Mouse (Mus musculus) embryonic facial prominence, embryonic 14.5 days (tissue): ENCODE results near the gene Pde4c. TPM values are rescaled to one million over a fixed set of nuclear protein-coding genes. Genes with fewer than 3 reads are reported as not detected.

Experiments
- ATAC-seq: fragments of 200-750 bp; cut with Nextera tagmentation; 2 replicates; pipeline ENCODE4 v1.8.0; 2017; ENCODE audit warnings: low read depth, moderate number of reproducible peaks, moderate TSS enrichment
- DNase-seq: peaks from one replicate; pipeline ENCODE4 v3.0.0-alpha.2; 2015; ENCODE audit warnings: low spot score
- H3K27ac ChIP-seq: fragments of 300-500 bp; sonication (generic); replicated peaks from 2 replicates; pipeline ENCODE4 v1.5.1; 2014; ENCODE audit warnings: low read depth, mild to moderate bottlenecking, low read length, moderate library complexity
- H3K27me3 ChIP-seq: fragments of 300-500 bp; sonication (generic); replicated peaks from 2 replicates; pipeline ENCODE4 v1.6.1; 2014; ENCODE audit warnings: low read length; ENCODE audit not compliant: control insufficient read depth, insufficient read depth
- H3K36me3 ChIP-seq: fragments of 300-500 bp; sonication (generic); 2 replicates; pipeline ENCODE4 v1.6.1; 2014; ENCODE audit warnings: low read length, mixed read lengths; ENCODE audit not compliant: control insufficient read depth, insufficient read depth
- H3K4me1 ChIP-seq: fragments of 300-500 bp; sonication (generic); 2 replicates; pipeline ENCODE4 v1.6.1; 2014; ENCODE audit warnings: antibody characterized with exemption, low read length; ENCODE audit not compliant: control insufficient read depth, insufficient read depth
- H3K4me2 ChIP-seq: fragments of 300-500 bp; sonication (generic); 2 replicates; pipeline ENCODE4 v1.6.1; 2014; ENCODE audit warnings: low read depth, mild to moderate bottlenecking, low read length, moderate library complexity, mixed read lengths
- H3K4me3 ChIP-seq: fragments of 300-500 bp; sonication (generic); 2 replicates; pipeline ENCODE4 v1.5.1; 2014; ENCODE audit warnings: low read depth, mild to moderate bottlenecking, low read length
- H3K9ac ChIP-seq: fragments of 300-500 bp; sonication (generic); 2 replicates; pipeline ENCODE4 v1.6.1; 2014; ENCODE audit warnings: low read depth, mild to moderate bottlenecking, low read length, moderate library complexity, mixed read lengths
- H3K9me3 ChIP-seq: fragments of 300-500 bp; sonication (generic); 2 replicates; pipeline ENCODE4 v1.6.1; 2016; ENCODE audit warnings: low read length; ENCODE audit not compliant: control insufficient read depth
- WGBS: fragments of 180-500 bp; shearing (Covaris S2); extraction: QIAGEN DNeasy Blood & Tissue Kit; methylation state at CpG from one replicate; pipeline ENCODE4 v1.1.7; 2014; 5-methylcytosine and 5-hydroxymethylcytosine counted together
- polyA plus RNA-seq: library from polyadenylated mRNA; unstranded; fragments of >200 nt; fragmentation: Nextera tagmentation; extraction: Ambion mirVana; gene quantifications from 2 replicates; pipeline ENCODE4 v1.2.1, GENCODE M21; 2014

Gene Pde4c
- polyA plus RNA-seq, 1 experiment from 2014 or later: 0.22 TPM

GRCm38 (mm10) chr8:70756476-70757040 lies 33.0 kb downstream of the Pde4c start:
- ATAC-seq: no peak
- H3K36me3 ChIP-seq: peaks cover 30% of the 10 kb centered on the region
- H3K9ac ChIP-seq: no peak overlapping the region
- DNase-seq: no peak
- no peaks in the 10 kb centered on the region for H3K27me3 ChIP-seq
- H3K4me3 ChIP-seq: no peak overlapping the region
- H3K4me2 ChIP-seq: no peak overlapping the region
- 95% methylated on average over 6 of the region's 6 CpGs for WGBS
- no peaks in the 10 kb centered on the region for H3K9me3 ChIP-seq
- peaks cover 34% of the 10 kb centered on the region for H3K4me1 ChIP-seq
- H3K27ac ChIP-seq: no peak overlapping the region

- H3K4me2 ChIP-seq: no peak overlapping the region
- ATAC-seq (no peak), DNase-seq (no peak)
- no peaks in the 10 kb centered on the region for H3K27me3 ChIP-seq
- WGBS: 71% methylated on average over 22 of the region's 22 CpGs
- H3K36me3 ChIP-seq: peaks cover 32% of the 10 kb centered on the region
- H3K4me3 ChIP-seq: no peak overlapping the region
- H3K27ac ChIP-seq: no peak overlapping the region
- H3K9me3 ChIP-seq: no peaks in the 10 kb centered on the region
- no peak overlapping the region; the same call in 1 of the 2 replicates for H3K9ac ChIP-seq
- H3K4me1 ChIP-seq: peaks cover 29% of the 10 kb centered on the region
Observed at GRCm38 (mm10) chr8:70757523-70758307, 34.2 kb downstream of the Pde4c start.

- no peak overlapping the region for H3K27ac ChIP-seq
- no peak for ATAC-seq
Observed at GRCm38 (mm10) chr8:70758308-70758615, 34.7 kb downstream of the Pde4c start.

GRCm38 (mm10) chr8:70758616-70759561 lies 35.4 kb downstream of the Pde4c start:
- Histone ChIP-seq H3K27me3 (no peaks in the 10 kb centered on the region), H3K4me2 (no peak overlapping the region), H3K9me3 (no peaks in the 10 kb centered on the region), H3K9ac (no peak overlapping the region), H3K36me3 (peaks cover 41% of the 10 kb centered on the region), H3K4me3 (no peak overlapping the region), H3K27ac (no peak overlapping the region), H3K4me1 (peaks cover 20% of the 10 kb centered on the region)
- DNase-seq (no peak), ATAC-seq (no peak)
- 71% methylated on average over 18 of the region's 19 CpGs for WGBS

More at GRCm38 (mm10) chr8:70758308-70758615, 34.7 kb downstream of the Pde4c start:
- Histone ChIP-seq H3K27me3 (no peaks in the 10 kb centered on the region), H3K4me2 (no peak overlapping the region), H3K4me1 (peaks cover 23% of the 10 kb centered on the region), H3K36me3 (peaks cover 37% of the 10 kb centered on the region), H3K9me3 (no peaks in the 10 kb centered on the region), H3K4me3 (no peak overlapping the region), H3K9ac (no peak overlapping the region)
- no peak for DNase-seq
- WGBS: 73% methylated on average over 7 of the region's 7 CpGs

GRCm38 (mm10) chr8:70760350-70760749 lies 36.8 kb downstream of the Pde4c start:
- peak overlapping the region; percentile 99 for H3K4me2 ChIP-seq
- no peaks in the 10 kb centered on the region for H3K27me3 ChIP-seq
- H3K36me3 ChIP-seq: peaks cover 41% of the 10 kb centered on the region
- ATAC-seq (peak; percentile 4), DNase-seq (no peak)
- 0% methylated on average over 19 of the region's 22 CpGs for WGBS
- peak overlapping the region; percentile 77 for H3K9ac ChIP-seq
- peak overlapping the region; percentile 69 for H3K4me3 ChIP-seq
- no peaks in the 10 kb centered on the region for H3K9me3 ChIP-seq
- peak overlapping the region; percentile 42; the same call in 1 of the 2 replicates for H3K27ac ChIP-seq
- peaks cover 16% of the 10 kb centered on the region for H3K4me1 ChIP-seq

- peak; percentile 99 for DNase-seq
- Histone ChIP-seq H3K9me3 (no peaks in the 10 kb centered on the region), H3K4me1 (peaks cover 14% of the 10 kb centered on the region), H3K9ac (peak within 1 kb of the TSS; percentile 77), H3K4me2 (peak within 1 kb of the TSS; percentile 99), H3K27me3 (no peaks in the 10 kb centered on the region), H3K27ac (peak within 1 kb of the TSS; percentile 42; the same call in 1 of the 2 replicates), H3K36me3 (peaks cover 39% of the 10 kb centered on the region), H3K4me3 (peak within 1 kb of the TSS; percentile 69)
- under 1% methylated on average over 53 of the region's 55 CpGs for WGBS
- peak; percentile 97 for ATAC-seq
Observed at GRCm38 (mm10) chr8:70760775-70761406, 37.4 kb downstream of the Pde4c start, which contains the start of gene Mpv17l2. Gene Mpv17l2 (minus strand): TSS chr8:70760946.

GRCm38 (mm10) chr8:70762118-70762517 lies 38.6 kb downstream of the Pde4c start:
- peaks cover 28% of the 10 kb centered on the region for H3K36me3 ChIP-seq
- ATAC-seq (no peak), DNase-seq (no peak)
- H3K9me3 ChIP-seq: no peaks in the 10 kb centered on the region
- WGBS: 90% methylated on average over 1 of the region's 1 CpGs
- no peak overlapping the region for H3K9ac ChIP-seq
- H3K4me3 ChIP-seq: no peak overlapping the region
- peaks cover 18% of the 10 kb centered on the region for H3K4me1 ChIP-seq
- no peak overlapping the region for H3K4me2 ChIP-seq
- no peak overlapping the region for H3K27ac ChIP-seq
- H3K27me3 ChIP-seq: no peaks in the 10 kb centered on the region

- DNase-seq: no peak
- Histone ChIP-seq H3K4me1 (peaks cover 18% of the 10 kb centered on the region), H3K4me3 (no peak overlapping the region), H3K27me3 (no peaks in the 10 kb centered on the region), H3K9ac (no peak overlapping the region), H3K36me3 (peaks cover 26% of the 10 kb centered on the region), H3K9me3 (no peaks in the 10 kb centered on the region), H3K4me2 (no peak overlapping the region), H3K27ac (no peak overlapping the region)
- WGBS: 2% methylated on average over 3 of the region's 3 CpGs
- no peak for ATAC-seq
Observed at GRCm38 (mm10) chr8:70763354-70763753, 39.8 kb downstream of the Pde4c start.
